Mouse (Mus musculus) heart, adult 2 months (tissue): ENCODE data around the gene Olfr556. TPM values are rescaled to one million over a fixed set of nuclear protein-coding genes. Genes with fewer than 3 reads are reported as not detected.
"Not testable (repeated sequence)": the region's sequence is repeated elsewhere in the genome, so short reads cannot be mapped to it uniquely, and the experiment has no call there.

Experiments
- DNase-seq, 2 experiments: peaks; one replicate each; pipeline ENCODE4 v3.0.0; 2021
- H3K27ac ChIP-seq: fragments of 200-600 bp; 2 replicates; pipeline ENCODE4 v1.8.1; 2022
- H3K27me3 ChIP-seq: fragments of 200-500 bp; 2 replicates; pipeline ENCODE4 v1.6.1; 2012; ENCODE audit warnings: mild to moderate bottlenecking, low read length, inconsistent platforms, mixed read lengths; ENCODE audit not compliant: control insufficient read depth, insufficient read depth
- H3K36me3 ChIP-seq: fragments of 200-500 bp; 2 replicates; pipeline ENCODE4 v1.6.1; 2012; ENCODE audit warnings: low read length, inconsistent platforms; ENCODE audit not compliant: control insufficient read depth, insufficient read depth
- H3K4me1 ChIP-seq: fragments of 200-500 bp; 2 replicates; pipeline ENCODE4 v1.6.1; 2011; ENCODE audit warnings: low read length; ENCODE audit not compliant: control insufficient read depth, insufficient read depth
- H3K4me3 ChIP-seq: fragments of 200-600 bp; 2 replicates; pipeline ENCODE4 v1.8.1; 2022
- H3K79me2 ChIP-seq: fragments of 200-500 bp; replicated peaks from 2 replicates; pipeline ENCODE4 v1.6.1; 2012; ENCODE audit warnings: mild to moderate bottlenecking, inconsistent platforms, low read length, moderate library complexity, mixed read lengths; ENCODE audit not compliant: control insufficient read depth, insufficient read depth
- H3K9ac ChIP-seq: fragments of 200-500 bp; 2 replicates; pipeline ENCODE4 v1.6.1; 2012; ENCODE audit warnings: low read depth, mild to moderate bottlenecking, control low read depth, inconsistent platforms, low read length, mixed read lengths
- CTCF ChIP-seq: fragments of 200-600 bp; IDR thresholded peaks from 2 replicates; pipeline ENCODE4 v1.8.1; 2022; ENCODE audit warnings: antibody characterized with exemption, mild to moderate bottlenecking, moderate library complexity
- EP300 ChIP-seq: fragments of 200-500 bp; IDR thresholded peaks from 2 replicates; pipeline ENCODE4 v1.6.1; 2011; ENCODE audit warnings: low read depth, low read length, control low read depth; ENCODE audit not compliant: insufficient read depth
- POLR2A ChIP-seq: fragments of 200-500 bp; IDR thresholded peaks from 2 replicates; pipeline ENCODE4 v1.6.1; 2011; ENCODE audit warnings: mild to moderate bottlenecking, low read depth, low read length, control low read depth; ENCODE audit not compliant: insufficient read depth
- WGBS: fragments of 180-500 bp; shearing (Covaris S2); methylation state at CpG from one replicate; pipeline ENCODE4 v1.1.7; 2018; 5-methylcytosine and 5-hydroxymethylcytosine counted together
- intact Hi-C: fragments of 180-260 bp; cut with DNase I; formaldehyde crosslinking; loops from one replicate; pipeline ENCODE4 v1.15.1; 2025
- long read RNA-seq: library from polyadenylated mRNA; stranded (forward); transcript quantifications from one replicate; pipeline ENCODE4 v2.0.0, GENCODE M21; 2021
- polyA plus RNA-seq: library from polyadenylated mRNA; depleted of rRNA; stranded (reverse); fragments of >200 nt; gene quantifications from 2 replicates; pipeline ENCODE4 v1.2.3, GENCODE M21; 2012; rRNA removed
- total RNA-seq, 2 experiments: library from RNA; stranded (reverse); gene quantifications; 2 replicates each; pipeline ENCODE4 v1.2.3; 2021

Gene Olfr556
- total RNA-seq (not detected), polyA plus RNA-seq (not detected in 2 replicates)
- long read RNA-seq, result 0 reads

DNA sequence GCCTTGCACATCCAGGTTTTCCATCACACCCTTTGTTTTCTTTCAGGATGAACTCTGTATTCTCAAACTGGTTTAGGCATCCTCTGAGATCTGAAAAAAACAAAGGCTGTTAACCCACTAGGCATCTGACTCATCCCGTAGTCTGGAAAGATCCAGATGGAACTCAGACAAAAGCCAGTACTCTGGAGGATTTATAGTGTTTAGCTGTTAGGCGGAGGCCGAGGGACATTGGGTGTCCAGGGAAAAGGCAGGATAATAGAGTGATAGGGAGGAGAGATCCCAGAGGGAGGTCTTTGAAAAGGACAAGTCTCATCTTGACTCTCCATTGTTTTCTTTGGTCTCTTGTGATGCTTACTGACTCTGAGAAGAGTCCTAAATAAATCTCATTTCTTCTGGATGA lies at the start of gene Olfr556:
Gene Olfr556, plus strand, starts transcription at position 301 of the 400 bp plus-strand sequence.
- H3K4me3 ChIP-seq, result no peak within 1 kb of the TSS
- H3K9ac ChIP-seq, result no peak within 1 kb of the TSS
- no peaks in the 10 kb centered on the region for H3K79me2 ChIP-seq
- H3K27me3 ChIP-seq, result no peaks in the 10 kb centered on the region
- no peaks in the 10 kb centered on the region; the same call in 1 of the 2 replicates for H3K4me1 ChIP-seq
- no peaks in the 10 kb centered on the region for H3K36me3 ChIP-seq
- intact Hi-C loops, result loop anchor here (10.0 kb wide), 1 partner anchor 90 kb away; the partner anchor contains the start of genes Olfr560 and Olfr78
- no peak within 1 kb of the TSS for H3K27ac ChIP-seq
- DNase-seq, result no peak
- no peak for TF ChIP-seq CTCF
- no peak for TF ChIP-seq POLR2A
- TF ChIP-seq EP300, result no peak
- WGBS, result 36% methylated on average over 3 of the region's 3 CpGs

DNA sequence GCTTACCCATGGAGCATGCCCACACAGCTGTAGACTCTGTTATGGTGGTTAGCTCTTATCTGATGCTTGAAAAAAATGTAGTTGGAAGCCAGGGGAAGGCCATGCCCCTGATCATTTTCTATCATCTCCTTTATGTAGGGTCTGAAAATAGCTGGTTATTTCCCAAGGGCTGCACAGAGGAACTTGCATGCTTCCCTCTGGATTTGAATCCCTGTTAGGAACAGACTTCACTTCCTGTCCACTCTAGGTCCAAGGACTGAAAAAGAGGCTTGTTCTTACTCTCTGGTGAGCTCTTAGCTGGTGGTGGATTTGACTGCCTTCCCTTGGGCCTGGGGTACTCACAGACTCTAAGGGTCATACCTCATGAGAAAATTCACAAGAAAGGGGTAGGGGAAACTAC lies 46.6 kb upstream of the Olfr556 start, which contains the start of gene Olfr553:
Gene Olfr553, minus strand, starts transcription at position 101 of the 400 bp plus-strand sequence.
- no peak for TF ChIP-seq POLR2A
- TF ChIP-seq EP300, result no peak
- H3K9ac ChIP-seq, result no peak within 1 kb of the TSS
- H3K4me1 ChIP-seq, result no peaks in the 10 kb centered on the region
- H3K79me2 ChIP-seq, result no peaks in the 10 kb centered on the region
- H3K27ac ChIP-seq, result no peak within 1 kb of the TSS
- no peaks in the 10 kb centered on the region for H3K27me3 ChIP-seq
- H3K36me3 ChIP-seq, result no peaks in the 10 kb centered on the region
- no peak within 1 kb of the TSS for H3K4me3 ChIP-seq
- intact Hi-C loops, result no loop called here
- no peak for DNase-seq

DNA sequence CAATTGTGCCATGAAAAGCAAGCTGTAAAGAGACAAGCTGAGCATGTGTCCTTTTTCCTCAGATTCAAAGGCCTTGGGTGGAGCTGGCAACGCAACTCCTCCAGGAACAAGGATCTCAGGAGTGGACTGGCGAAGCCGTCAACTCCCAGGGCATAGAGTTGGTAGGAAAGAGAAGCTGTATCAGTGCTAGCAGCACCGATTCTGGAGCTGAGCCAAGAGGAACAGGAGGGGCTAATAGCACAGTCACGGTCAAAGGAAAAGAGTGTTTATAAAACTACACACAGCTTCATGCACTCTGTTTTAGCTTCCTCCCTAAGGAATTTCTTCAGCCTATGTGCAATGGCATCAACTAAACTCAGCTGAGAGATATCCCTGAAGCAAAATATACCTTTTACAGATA lies 45.1 kb upstream of the Olfr556 start:
- Histone ChIP-seq H3K27me3 (no peaks in the 10 kb centered on the region), H3K4me1 (no peaks in the 10 kb centered on the region), H3K27ac (no peak overlapping the region), H3K36me3 (no peaks in the 10 kb centered on the region), H3K79me2 (no peaks in the 10 kb centered on the region), H3K9ac (no peak overlapping the region), H3K4me3 (no peak overlapping the region)
- DNase-seq, result peak in 1 of 2 experiments; percentile 14
- no peak for TF ChIP-seq EP300
- no peak for TF ChIP-seq POLR2A
- no peak for TF ChIP-seq CTCF
- 22% methylated on average over 5 of the region's 5 CpGs for WGBS
- intact Hi-C loops, result no loop called here

DNA sequence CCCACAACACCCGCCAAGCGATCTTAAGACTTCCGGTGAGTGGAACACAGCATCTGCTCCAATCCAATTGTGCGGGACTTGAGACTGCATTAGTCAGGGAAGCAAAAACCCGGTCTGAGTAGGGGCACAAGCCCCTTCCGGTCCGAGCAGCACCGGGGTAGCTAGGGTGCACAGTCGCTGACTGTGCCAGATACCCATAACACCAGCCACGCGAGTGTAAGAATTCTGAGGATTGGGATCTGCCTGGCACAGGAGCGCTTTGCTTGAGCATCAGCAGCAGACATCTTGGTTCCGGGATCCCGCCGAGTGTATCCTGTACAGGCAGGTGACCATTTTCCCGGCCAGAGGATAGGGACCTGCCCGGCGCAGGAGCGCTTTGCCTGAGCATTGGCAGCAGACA lies 44.3 kb upstream of the Olfr556 start:
- H3K36me3 ChIP-seq, H3K27me3 ChIP-seq, H3K27ac ChIP-seq, H3K9ac ChIP-seq, H3K4me3 ChIP-seq, H3K4me1 ChIP-seq, intact Hi-C loops, DNase-seq, H3K79me2 ChIP-seq: not testable (repeated sequence)
- WGBS, result 83% methylated on average over 19 of the region's 19 CpGs

DNA sequence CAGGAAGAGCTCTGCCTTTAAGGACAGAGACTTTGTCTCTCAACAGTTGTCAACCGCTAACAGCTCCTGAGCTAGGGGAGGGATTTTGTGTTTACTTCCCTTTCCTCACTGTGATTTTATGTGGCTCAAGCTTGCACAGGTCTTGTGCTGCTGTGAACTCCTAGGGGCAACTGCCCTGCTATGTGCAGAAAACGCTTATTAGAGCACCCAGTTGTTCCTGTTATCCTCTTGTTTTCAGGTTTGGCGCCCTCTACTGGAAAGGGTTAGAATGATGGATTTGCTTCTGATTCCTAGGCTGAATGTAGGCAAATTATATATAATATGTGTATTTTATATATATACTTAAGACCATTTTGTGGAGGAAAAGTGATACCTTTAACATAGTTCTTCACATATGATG lies 28.0 kb upstream of the Olfr556 start:
- no peaks in the 10 kb centered on the region for H3K79me2 ChIP-seq
- H3K9ac ChIP-seq, result no peak overlapping the region
- 30% methylated on average over 3 of the region's 3 CpGs for WGBS
- H3K27ac ChIP-seq, result no peak overlapping the region
- no peak for TF ChIP-seq EP300
- TF ChIP-seq CTCF, result peak; percentile 76
- TF ChIP-seq POLR2A, result no peak
- no peak overlapping the region for H3K4me3 ChIP-seq
- no peaks in the 10 kb centered on the region for H3K27me3 ChIP-seq
- intact Hi-C loops, result no loop called here
- H3K4me1 ChIP-seq, result no peaks in the 10 kb centered on the region; the same call in 1 of the 2 replicates
- DNase-seq, result no peak
- H3K36me3 ChIP-seq, result no peaks in the 10 kb centered on the region

DNA sequence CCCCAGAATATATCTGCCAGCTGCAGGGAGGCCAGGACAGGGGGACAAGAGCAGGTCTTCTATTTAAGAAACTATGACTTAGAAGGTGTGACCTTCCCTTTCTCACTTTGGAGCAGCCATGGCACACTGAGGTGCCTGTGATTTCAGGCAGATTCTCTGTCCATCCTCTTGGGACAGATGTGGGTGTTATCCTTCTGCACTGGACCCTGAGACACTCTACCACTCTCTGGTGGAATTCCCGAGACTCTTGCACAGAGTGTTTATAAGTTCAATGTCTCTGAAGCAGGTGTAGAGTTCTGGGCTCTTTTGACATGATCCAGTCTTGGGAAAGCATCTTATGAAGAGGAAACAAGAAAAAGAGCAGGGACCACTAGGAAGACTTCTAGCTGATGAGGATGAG lies 26.6 kb upstream of the Olfr556 start, which contains the start of gene Olfr554:
Gene Olfr554, plus strand, starts transcription at position 301 of the 400 bp plus-strand sequence.
- no peak within 1 kb of the TSS for H3K4me3 ChIP-seq
- no peak within 1 kb of the TSS for H3K9ac ChIP-seq
- no peaks in the 10 kb centered on the region for H3K79me2 ChIP-seq
- no peak within 1 kb of the TSS for H3K27ac ChIP-seq
- intact Hi-C loops, result no loop called here
- 74% methylated on average over 1 of the region's 1 CpGs for WGBS
- H3K27me3 ChIP-seq, result no peaks in the 10 kb centered on the region
- no peak for TF ChIP-seq CTCF
- TF ChIP-seq POLR2A, result no peak
- no peaks in the 10 kb centered on the region for H3K36me3 ChIP-seq
- H3K4me1 ChIP-seq, result no peaks in the 10 kb centered on the region; the same call in 1 of the 2 replicates
- DNase-seq, result no peak

DNA sequence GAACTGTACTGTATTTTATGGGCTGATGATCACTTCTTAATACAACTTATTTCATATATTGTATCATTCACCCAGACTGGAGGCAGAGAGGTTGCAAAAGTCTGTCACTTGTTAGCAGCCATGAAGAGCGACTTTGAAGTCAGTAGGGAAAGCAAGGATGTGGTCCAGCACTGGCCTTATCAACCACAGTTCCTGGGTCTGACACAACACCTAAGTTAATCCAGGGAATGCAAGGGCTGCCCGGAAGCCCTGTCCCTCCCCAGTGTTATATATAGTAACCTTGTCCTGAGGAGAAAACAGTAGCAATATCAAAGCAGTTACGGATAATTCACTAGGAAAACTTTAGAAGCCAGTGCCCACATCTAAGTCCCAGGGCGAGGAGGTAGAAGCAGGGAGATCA lies 19.8 kb upstream of the Olfr556 start:
- 41% methylated on average over 4 of the region's 4 CpGs for WGBS
- H3K9ac ChIP-seq, H3K27ac ChIP-seq, H3K4me3 ChIP-seq, intact Hi-C loops, H3K4me1 ChIP-seq, H3K27me3 ChIP-seq, H3K36me3 ChIP-seq, H3K79me2 ChIP-seq: not testable (repeated sequence)
- peak in 1 of 2 experiments; percentile 21 for DNase-seq
